Mouse (Mus musculus) hindbrain, postnatal 0 days (tissue): ENCODE measurements around the gene Pagr1a. TPM values are rescaled to one million over a fixed set of nuclear protein-coding genes. Genes with fewer than 3 reads are reported as not detected.

Experiments
- ATAC-seq: fragments of 200-750 bp; cut with Nextera tagmentation; 2 replicates; pipeline ENCODE4 v1.8.0; 2017; ENCODE audit warnings: mild to moderate bottlenecking, moderate TSS enrichment, moderate library complexity
- DNase-seq: peaks from one replicate; pipeline ENCODE4 v3.0.0-alpha.2; 2015; ENCODE audit warnings: low spot score
- H3K27ac ChIP-seq: fragments of 300-500 bp; sonication (generic); 2 replicates; pipeline ENCODE4 v1.5.1; 2014; ENCODE audit warnings: mild to moderate bottlenecking
- H3K27me3 ChIP-seq: fragments of 300-500 bp; sonication (generic); 2 replicates; pipeline ENCODE4 v1.6.1; 2014; ENCODE audit warnings: low read length, mixed read lengths; ENCODE audit not compliant: insufficient read depth
- H3K36me3 ChIP-seq: fragments of 300-500 bp; sonication (generic); 2 replicates; pipeline ENCODE4 v1.6.1; 2014; ENCODE audit warnings: low read length, mixed read lengths; ENCODE audit not compliant: insufficient read depth
- H3K4me1 ChIP-seq: fragments of 300-500 bp; sonication (generic); 2 replicates; pipeline ENCODE4 v1.6.1; 2014; ENCODE audit warnings: antibody characterized with exemption, low read length, mixed read lengths; ENCODE audit not compliant: insufficient read depth
- H3K4me2 ChIP-seq: fragments of 300-500 bp; sonication (generic); 2 replicates; pipeline ENCODE4 v1.6.1; 2014; ENCODE audit warnings: low read depth, mild to moderate bottlenecking, low read length, moderate library complexity, mixed read lengths
- H3K4me3 ChIP-seq: fragments of 300-500 bp; sonication (generic); 2 replicates; pipeline ENCODE4 v1.5.1; 2014; ENCODE audit warnings: low read length
- H3K9ac ChIP-seq: fragments of 300-500 bp; sonication (generic); replicated peaks from 2 replicates; pipeline ENCODE4 v1.6.1; 2014; ENCODE audit warnings: mild to moderate bottlenecking, low read length, moderate library complexity, mixed read lengths
- H3K9me3 ChIP-seq: fragments of 300-500 bp; sonication (generic); 2 replicates; pipeline ENCODE4 v1.6.1; 2016; ENCODE audit warnings: low read length, mixed read lengths
- CTCF ChIP-seq: IDR thresholded peaks from 2 replicates; pipeline ENCODE4 v1.5.1; 2016; ENCODE audit warnings: antibody characterized with exemption, control low read depth, low read depth
- WGBS: fragments of 180-500 bp; shearing (Covaris S2); extraction: QIAGEN DNeasy Blood & Tissue Kit; methylation state at CpG from one replicate; pipeline ENCODE4 v1.1.7; 2014; 5-methylcytosine and 5-hydroxymethylcytosine counted together
- polyA plus RNA-seq: library from polyadenylated mRNA; unstranded; fragments of >200 nt; fragmentation: Nextera tagmentation; extraction: Ambion mirVana; gene quantifications from 2 replicates; pipeline ENCODE4 v1.2.1, GENCODE M21; 2015
- total RNA-seq: library from RNA; depleted of rRNA; stranded (reverse); fragments of >200 nt; gene quantifications from 2 replicates; pipeline ENCODE4 v1.2.3, GENCODE M21; 2014

The Pagr1a gene
- total and polyA plus RNA-seq, 2 experiments from 2014 or later = 11.1 to 31.2 TPM

DNA sequence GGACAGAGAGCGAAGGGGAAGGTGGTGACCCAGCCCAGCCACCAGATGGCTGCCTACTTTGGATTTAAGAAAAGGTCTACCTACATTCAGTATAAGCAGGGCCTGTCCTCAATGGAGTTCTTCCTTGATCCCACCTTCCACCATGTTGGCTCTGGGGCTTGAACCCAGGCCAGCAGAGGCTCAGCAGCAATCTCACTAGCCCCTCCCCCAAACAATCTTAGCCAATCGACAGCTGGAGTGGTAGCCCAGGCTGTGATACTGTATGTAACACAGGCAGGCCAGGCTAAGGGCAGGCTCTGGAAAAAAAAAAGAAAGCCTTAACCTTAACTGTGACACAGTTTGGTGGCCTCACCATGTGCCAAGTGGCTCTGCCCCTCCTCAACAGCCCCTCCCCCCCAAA, 5.4 kb downstream of the Pagr1a start:
- H3K27me3 ChIP-seq = no peaks in the 10 kb centered on the region
- TF ChIP-seq CTCF = no peak
- peaks cover 10% of the 10 kb centered on the region for H3K4me1 ChIP-seq
- no peaks in the 10 kb centered on the region for H3K9me3 ChIP-seq
- no peak overlapping the region for H3K27ac ChIP-seq
- H3K4me2 ChIP-seq = no peak overlapping the region
- ATAC-seq = no peak
- DNase-seq = no peak
- no peak overlapping the region for H3K4me3 ChIP-seq
- no peak overlapping the region for H3K9ac ChIP-seq
- WGBS = 72% methylated on average over 2 of the region's 2 CpGs
- H3K36me3 ChIP-seq = peaks cover 16% of the 10 kb centered on the region

DNA sequence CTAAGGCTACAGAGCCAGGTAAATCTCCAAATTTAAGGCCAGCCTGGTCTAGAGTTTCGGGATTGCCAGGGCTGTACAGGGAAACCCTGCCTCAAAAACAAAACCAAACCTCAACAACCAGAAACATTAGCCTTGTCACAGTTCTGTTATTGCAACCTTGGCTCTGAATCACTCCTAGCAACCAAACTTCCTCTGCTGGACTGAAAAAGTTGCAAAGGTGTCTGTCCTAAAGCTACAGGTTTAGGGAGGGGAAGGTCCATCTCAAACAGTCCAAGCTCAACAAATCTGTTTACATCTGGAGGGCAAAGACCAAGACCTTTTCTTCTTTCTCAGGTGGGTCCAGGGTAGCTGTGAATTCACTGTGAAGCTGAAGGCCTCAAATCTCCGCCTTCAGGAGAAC, 6.1 kb downstream of the Pagr1a start:
- no peak overlapping the region for H3K4me3 ChIP-seq
- H3K4me2 ChIP-seq = no peak overlapping the region
- H3K27me3 ChIP-seq = no peaks in the 10 kb centered on the region
- H3K9ac ChIP-seq = no peak overlapping the region
- no peak for TF ChIP-seq CTCF
- peaks cover 16% of the 10 kb centered on the region for H3K36me3 ChIP-seq
- 95% methylated on average over 2 of the region's 2 CpGs for whole genome bisulfite sequencing
- peaks cover 9% of the 10 kb centered on the region for H3K4me1 ChIP-seq
- no peaks in the 10 kb centered on the region for H3K9me3 ChIP-seq
- ATAC-seq (no peak), DNase-seq (no peak)
- H3K27ac ChIP-seq = no peak overlapping the region

DNA sequence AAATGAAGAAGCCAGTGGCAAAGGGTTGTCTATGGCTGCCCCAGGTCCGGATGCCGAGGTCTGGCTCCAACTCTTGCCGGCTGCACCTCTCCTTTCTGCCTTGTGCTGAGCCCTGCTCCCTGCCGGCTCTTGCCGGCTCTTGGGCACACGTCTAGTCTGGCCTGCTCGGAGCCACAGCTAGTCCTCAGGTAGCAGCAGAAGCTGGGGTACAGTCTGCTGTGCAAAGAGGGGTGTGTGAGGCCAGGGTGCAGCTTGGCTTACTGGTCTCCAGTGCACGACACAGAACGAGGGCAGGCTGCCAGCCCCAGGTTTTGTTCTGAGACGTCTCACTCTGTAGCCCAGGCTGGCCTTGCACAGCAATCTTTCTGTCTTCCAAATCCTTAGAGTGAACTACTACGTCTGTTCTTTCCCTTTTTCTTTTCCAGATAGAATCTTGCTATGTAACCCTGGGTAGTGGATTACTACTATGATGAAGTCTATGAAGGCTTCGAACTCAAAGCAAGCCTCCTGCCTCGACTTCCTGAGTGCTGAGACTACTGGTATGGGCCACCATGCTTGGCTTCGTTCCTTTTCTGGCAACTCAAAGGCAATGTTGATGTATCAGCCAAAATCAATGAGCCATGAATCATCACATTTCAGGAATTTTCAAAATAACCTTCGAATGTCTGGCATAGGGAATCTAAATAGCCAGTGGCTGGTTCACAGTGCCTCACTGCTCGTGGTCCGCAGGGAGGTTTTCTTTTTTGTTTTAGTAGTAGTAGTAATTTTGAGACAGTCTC, 7.7 kb downstream of the Pagr1a start:
- H3K4me3 ChIP-seq = no peak overlapping the region
- H3K4me2 ChIP-seq = no peak overlapping the region
- no peak for TF ChIP-seq CTCF
- H3K9me3 ChIP-seq = no peaks in the 10 kb centered on the region
- DNase-seq (no peak), ATAC-seq (no peak)
- peak overlapping the region; percentile 64; the same call in 1 of the 2 replicates for H3K27ac ChIP-seq
- H3K9ac ChIP-seq = no peak overlapping the region
- 72% methylated on average over 17 of the region's 17 CpGs for WGBS
- H3K27me3 ChIP-seq = no peaks in the 10 kb centered on the region
- H3K36me3 ChIP-seq = peaks cover 9% of the 10 kb centered on the region
- H3K4me1 ChIP-seq = no peaks in the 10 kb centered on the region; the same call in 1 of the 2 replicates

DNA sequence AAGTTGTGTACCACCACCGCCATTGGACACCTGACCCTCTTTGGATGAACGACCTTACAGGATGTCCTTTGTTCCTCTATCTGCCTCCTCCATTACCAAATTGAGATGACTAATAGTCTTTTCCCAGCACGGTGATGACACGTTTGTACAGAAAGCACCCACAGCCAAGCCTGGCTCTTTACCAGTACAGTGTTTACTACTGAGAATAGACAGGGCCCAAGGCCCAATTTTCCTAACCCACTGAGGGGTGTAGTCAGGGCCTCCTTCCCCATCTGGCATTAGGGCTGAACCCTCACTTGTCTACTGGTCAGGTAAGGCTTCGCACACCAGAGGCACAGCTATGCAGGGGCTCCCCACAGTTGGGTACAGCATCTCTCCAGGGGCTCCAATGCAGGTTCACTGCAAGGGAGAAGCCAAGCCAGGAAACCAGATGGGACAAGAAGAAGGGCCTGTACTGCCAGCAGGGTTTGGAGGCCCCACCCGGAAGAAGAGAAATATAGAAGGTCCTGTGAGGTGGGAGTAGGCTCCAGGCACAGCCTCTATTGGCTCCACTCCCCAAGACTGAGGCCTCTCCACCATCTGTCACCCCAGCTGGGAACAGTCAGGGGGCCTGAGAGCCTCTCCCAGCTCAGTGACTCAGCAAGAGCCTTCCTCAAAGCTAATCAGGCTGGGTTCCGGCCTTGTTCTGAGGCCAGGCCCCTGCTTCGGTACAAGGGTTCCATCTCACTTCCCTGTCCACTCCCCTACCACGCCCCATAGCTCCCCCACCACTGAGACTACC, 8.7 kb downstream of the Pagr1a start:
- H3K9ac ChIP-seq = 0 out of 2 replicates have a peak overlapping the region, but pooled peaks have one; percentile 15
- TF ChIP-seq CTCF = no peak
- peak; percentile 81 for ATAC-seq
- H3K36me3 ChIP-seq = peaks cover 7% of the 10 kb centered on the region; the same call in 1 of the 2 replicates
- peak; percentile 75 for DNase-seq
- no peaks in the 10 kb centered on the region for H3K4me1 ChIP-seq
- H3K27ac ChIP-seq = peak overlapping the region; percentile 64
- H3K9me3 ChIP-seq = no peaks in the 10 kb centered on the region
- H3K4me2 ChIP-seq = no peak overlapping the region
- no peak overlapping the region for H3K4me3 ChIP-seq
- 44% methylated on average over 9 of the region's 9 CpGs for WGBS
- H3K27me3 ChIP-seq = no peaks in the 10 kb centered on the region

DNA sequence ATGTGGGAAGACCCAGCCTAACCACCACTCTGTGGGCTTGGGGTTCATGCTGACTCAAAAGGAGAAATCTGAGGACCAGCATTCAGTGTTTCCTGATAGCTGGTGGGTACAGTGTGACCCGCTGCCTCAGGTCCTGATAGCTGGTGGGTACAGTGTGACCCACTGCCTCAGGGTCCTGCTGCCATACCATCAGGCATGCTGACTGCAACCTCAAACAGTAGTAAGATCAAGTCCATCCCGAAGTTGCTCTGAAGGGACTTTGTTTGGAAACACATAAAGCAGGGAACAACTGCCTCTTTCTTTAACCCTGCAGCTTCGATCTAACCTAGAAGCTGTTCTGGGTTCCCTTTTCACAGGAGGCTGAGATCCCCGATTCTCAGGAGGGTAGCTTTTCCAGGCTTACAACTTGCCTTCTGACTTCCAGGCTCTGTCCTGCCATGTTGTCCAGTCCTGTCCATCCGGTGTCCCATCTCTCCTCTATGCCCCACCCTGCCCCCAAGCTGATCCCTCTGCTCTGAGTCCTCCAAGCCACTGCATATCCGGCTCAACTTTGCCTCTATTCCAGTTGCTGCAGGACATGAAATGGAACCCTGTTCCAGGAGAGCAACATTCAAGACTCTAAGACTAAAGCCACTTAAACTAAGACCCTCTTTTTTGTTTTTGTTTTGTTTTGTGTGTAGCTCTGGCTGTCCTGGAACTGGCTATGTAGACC, 9.7 kb downstream of the Pagr1a start:
- no peaks in the 10 kb centered on the region for H3K27me3 ChIP-seq
- H3K4me1 ChIP-seq = no peaks in the 10 kb centered on the region
- DNase-seq (no peak), ATAC-seq (no peak)
- no peak for TF ChIP-seq CTCF
- H3K9ac ChIP-seq = no peak overlapping the region
- WGBS = 84% methylated on average over 6 of the region's 6 CpGs
- no peaks in the 10 kb centered on the region for H3K9me3 ChIP-seq
- no peak overlapping the region for H3K4me2 ChIP-seq
- H3K27ac ChIP-seq = no peak overlapping the region
- no peak overlapping the region for H3K4me3 ChIP-seq
- no peaks in the 10 kb centered on the region for H3K36me3 ChIP-seq

DNA sequence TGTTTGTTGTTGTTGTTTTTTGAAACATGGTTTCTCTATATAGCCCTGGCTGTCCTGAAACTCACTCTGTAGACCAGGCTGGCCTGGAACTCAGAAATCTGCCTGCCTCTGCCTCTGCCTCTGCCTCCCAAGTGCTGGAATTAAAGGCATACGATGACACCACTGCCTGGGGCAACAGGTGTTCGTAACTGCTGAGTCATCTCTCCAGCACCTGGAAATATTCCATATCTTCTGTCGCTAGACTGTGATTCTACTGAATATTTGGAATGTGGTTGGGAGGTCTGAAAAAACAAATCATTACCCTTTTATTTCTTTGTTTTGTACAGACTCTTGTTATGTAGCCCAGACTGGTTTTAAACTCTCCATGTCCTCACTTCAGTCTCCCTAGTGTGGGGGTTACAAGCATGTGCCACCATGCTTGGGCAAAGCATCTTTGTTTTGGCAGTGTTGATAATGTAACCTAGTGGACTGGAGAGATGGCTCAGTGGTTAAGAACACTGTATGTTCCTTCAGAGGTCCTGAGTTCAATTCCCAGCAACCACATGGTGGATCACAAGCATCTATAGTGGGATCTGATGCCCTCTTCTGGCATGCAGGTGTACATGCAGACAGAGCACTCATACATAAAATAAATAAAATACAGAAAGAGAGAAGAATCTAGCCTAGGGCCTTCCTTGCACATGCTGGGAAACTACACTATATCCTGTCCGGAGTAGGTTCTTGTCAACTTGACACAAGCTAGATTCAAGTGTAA, 12.9 kb downstream of the Pagr1a start:
- no peak overlapping the region for H3K9ac ChIP-seq
- no peak overlapping the region for H3K4me3 ChIP-seq
- 85% methylated on average over 4 of the region's 4 CpGs for WGBS
- no peaks in the 10 kb centered on the region for H3K4me1 ChIP-seq
- H3K36me3 ChIP-seq = no peaks in the 10 kb centered on the region
- H3K27me3 ChIP-seq = no peaks in the 10 kb centered on the region
- H3K27ac ChIP-seq = no peak overlapping the region
- 0 out of 2 replicates have a peak, but pooled peaks have one; percentile 14 for TF ChIP-seq CTCF
- no peak overlapping the region for H3K4me2 ChIP-seq
- H3K9me3 ChIP-seq = no peaks in the 10 kb centered on the region
- DNase-seq = no peak
- no peak for ATAC-seq
